Mouse (Mus musculus) C2C12 (cell line): ENCODE data around the gene Fndc3a.

ENCODE experiments used
- CTCF ChIP-seq: IDR thresholded peaks from one replicate; pipeline ENCODE4 v1.5.1; 2011; ENCODE audit not compliant: control insufficient read depth, insufficient read depth, insufficient read length
- MAX ChIP-seq: IDR thresholded peaks from one replicate; pipeline ENCODE4 v1.6.1; 2011; ENCODE audit warnings: mild to moderate bottlenecking, control low read depth

DNA sequence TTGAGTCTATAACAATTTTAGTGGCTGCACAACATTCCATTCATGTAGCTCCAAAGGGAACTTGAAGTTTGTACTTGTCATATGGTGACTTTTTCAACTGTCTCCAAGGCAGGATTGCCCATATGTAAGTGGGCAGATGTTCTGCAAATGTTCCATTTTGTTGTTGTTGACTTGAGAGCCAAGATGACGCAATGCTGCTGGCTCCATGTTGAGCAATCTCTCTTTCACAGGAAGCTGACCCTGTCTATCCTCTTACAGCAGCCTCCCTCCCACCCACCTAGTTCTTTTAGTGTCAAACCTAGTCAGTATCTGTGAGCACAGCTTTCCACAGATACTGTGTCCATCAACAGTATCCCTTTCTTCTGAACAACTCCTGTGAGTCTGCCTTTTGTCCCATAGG, 145.9 kb downstream of the Fndc3a start:
- no peak for TF ChIP-seq MAX
- no peak for TF ChIP-seq CTCF
